Mouse (Mus musculus): ENCODE measurements around the gene Gm29554.
"Not testable (repeated sequence)": the region's sequence is repeated elsewhere in the genome, so short reads cannot be mapped to it uniquely, and the experiment has no call there.

The Gm29554 gene

GRCm38 (mm10) chrY:12273632-12274031 is at the start of gene Gm29554:
Gm29554 (plus strand) TSS chrY:12273932.
- not testable (repeated sequence) for DNase-seq (ENCODE audit: low read depth, low spot score)
